Mouse (Mus musculus) lung, adult 2 months (tissue): ENCODE data around the gene Lrg1.

Experiments
- CTCF ChIP-seq: fragments of 200-500 bp; IDR thresholded peaks from 2 replicates; pipeline ENCODE4 v1.5.1; 2011; ENCODE audit warnings: mild to moderate bottlenecking, low read length, control low read depth; ENCODE audit not compliant: insufficient read depth
- POLR2A ChIP-seq: fragments of 200-500 bp; IDR thresholded peaks from 2 replicates; pipeline ENCODE4 v1.6.1; 2011; ENCODE audit warnings: low read depth, mild to moderate bottlenecking, control low read depth, low read length, borderline replicate concordance; ENCODE audit errors: extremely low read depth

DNA sequence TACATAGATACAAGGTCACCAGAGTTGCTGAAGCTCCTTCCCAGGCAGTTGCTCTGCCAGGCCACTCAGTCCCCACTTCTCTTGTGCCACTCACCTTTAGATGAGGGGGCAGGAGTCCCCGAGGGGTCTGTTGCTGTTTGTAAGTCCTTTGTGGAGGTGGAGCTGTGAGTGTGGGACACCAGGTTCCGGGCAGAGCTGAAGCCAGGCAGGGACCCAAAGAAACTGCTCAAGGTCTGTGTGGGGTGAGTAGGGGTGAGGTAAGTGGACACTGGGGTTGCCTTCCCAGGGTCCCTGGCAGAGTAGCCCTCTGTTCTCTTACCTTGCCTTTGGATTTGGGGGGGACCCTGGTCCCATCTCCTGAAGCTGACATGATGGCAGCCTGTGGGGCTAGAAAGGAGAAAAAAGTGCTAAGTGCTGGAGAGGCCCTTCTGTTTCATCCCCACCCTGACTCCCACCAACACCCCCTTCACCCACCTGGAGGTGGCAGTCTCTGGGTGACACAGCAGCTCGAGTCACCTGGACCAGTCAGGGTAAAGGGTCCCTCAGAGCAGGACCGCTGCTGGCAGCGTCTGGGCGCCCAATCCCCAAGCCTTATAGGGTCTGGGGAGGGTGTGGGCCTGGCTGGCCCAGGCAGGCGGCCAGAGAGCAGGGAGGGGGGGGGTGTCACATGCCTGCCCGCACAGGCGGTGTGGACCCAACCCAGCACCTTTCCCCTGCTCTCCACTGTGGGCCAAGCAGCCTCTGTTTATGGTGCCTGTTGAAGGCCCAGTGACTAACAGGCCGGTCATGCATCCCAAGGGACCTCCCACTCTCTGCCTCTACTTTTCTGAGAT lies 12.4 kb downstream of the Lrg1 start, which contains the start of gene Plin4:
- TF ChIP-seq POLR2A = no peak
- TF ChIP-seq CTCF = no peak
